Mouse (Mus musculus) midbrain, postnatal 0 days (tissue): ENCODE data around the gene Apex2. TPM values are rescaled to one million over a fixed set of nuclear protein-coding genes. Genes with fewer than 3 reads are reported as not detected.

Experiments used
- ATAC-seq: fragments of 200-750 bp; cut with Nextera tagmentation; 2 replicates; pipeline ENCODE4 v1.8.0; 2017; ENCODE audit warnings: moderate number of reproducible peaks, mild to moderate bottlenecking, moderate TSS enrichment, moderate library complexity; ENCODE audit not compliant: low FRiP score
- DNase-seq: peaks from one replicate; pipeline ENCODE4 v3.0.0-alpha.2; 2015; ENCODE audit warnings: low spot score
- H3K27ac ChIP-seq: fragments of 300-500 bp; sonication (generic); 2 replicates; pipeline ENCODE4 v1.5.1; 2014; ENCODE audit warnings: low read depth, mild to moderate bottlenecking, low read length, mixed read lengths
- H3K27me3 ChIP-seq: fragments of 300-500 bp; sonication (generic); 2 replicates; pipeline ENCODE4 v1.6.1; 2014; ENCODE audit warnings: low read length, control low read depth, mixed read lengths; ENCODE audit not compliant: insufficient read depth
- H3K36me3 ChIP-seq: fragments of 300-500 bp; sonication (generic); 2 replicates; pipeline ENCODE4 v1.6.1; 2014; ENCODE audit warnings: low read length, control low read depth, mixed read lengths; ENCODE audit not compliant: insufficient read depth
- H3K4me1 ChIP-seq: fragments of 300-500 bp; sonication (generic); 2 replicates; pipeline ENCODE4 v1.6.1; 2014; ENCODE audit warnings: mild to moderate bottlenecking, control low read depth, antibody characterized with exemption, low read length, mixed read lengths; ENCODE audit not compliant: insufficient read depth
- H3K4me2 ChIP-seq: fragments of 300-500 bp; sonication (generic); 2 replicates; pipeline ENCODE4 v1.6.1; 2014; ENCODE audit warnings: low read depth, mild to moderate bottlenecking, low read length, mixed read lengths; ENCODE audit not compliant: poor library complexity, severe bottlenecking
- H3K4me3 ChIP-seq: fragments of 300-500 bp; sonication (generic); 2 replicates; pipeline ENCODE4 v1.5.1; 2014; ENCODE audit warnings: low read depth, mild to moderate bottlenecking, low read length, moderate library complexity
- H3K9ac ChIP-seq: fragments of 300-500 bp; sonication (generic); replicated peaks from 2 replicates; pipeline ENCODE4 v1.6.1; 2014; ENCODE audit warnings: mild to moderate bottlenecking, low read length, moderate library complexity, mixed read lengths; ENCODE audit not compliant: poor library complexity, severe bottlenecking
- H3K9me3 ChIP-seq: fragments of 300-500 bp; sonication (generic); 2 replicates; pipeline ENCODE4 v1.6.1; 2016; ENCODE audit warnings: low read length, control low read depth
- CTCF ChIP-seq: IDR thresholded peaks from 2 replicates; pipeline ENCODE4 v1.5.1; 2016; ENCODE audit warnings: antibody characterized with exemption, mild to moderate bottlenecking
- WGBS: fragments of 180-500 bp; shearing (Covaris S2); extraction: QIAGEN DNeasy Blood & Tissue Kit; methylation state at CpG from one replicate; pipeline ENCODE4 v1.1.7; 2014; 5-methylcytosine and 5-hydroxymethylcytosine counted together
- microRNA-seq: library from miRNA; unstranded; fragments of <30 nt; microRNA quantifications from one replicate; pipeline ENCODE4, GENCODE M21; 2016; ENCODE audit warnings: borderline number of aligned reads
- polyA plus RNA-seq: library from polyadenylated mRNA; unstranded; fragments of >200 nt; fragmentation: Nextera tagmentation; extraction: Ambion mirVana; gene quantifications from 2 replicates; pipeline ENCODE4 v1.2.1, GENCODE M21; 2015
- total RNA-seq: library from RNA; depleted of rRNA; stranded (reverse); fragments of >200 nt; gene quantifications from 2 replicates; pipeline ENCODE4 v1.2.3, GENCODE M21; 2014; rRNA removed

Gene Apex2
- total and polyA plus RNA-seq, 2 experiments from 2014 or later = 12.1 to 14.3 TPM

DNA sequence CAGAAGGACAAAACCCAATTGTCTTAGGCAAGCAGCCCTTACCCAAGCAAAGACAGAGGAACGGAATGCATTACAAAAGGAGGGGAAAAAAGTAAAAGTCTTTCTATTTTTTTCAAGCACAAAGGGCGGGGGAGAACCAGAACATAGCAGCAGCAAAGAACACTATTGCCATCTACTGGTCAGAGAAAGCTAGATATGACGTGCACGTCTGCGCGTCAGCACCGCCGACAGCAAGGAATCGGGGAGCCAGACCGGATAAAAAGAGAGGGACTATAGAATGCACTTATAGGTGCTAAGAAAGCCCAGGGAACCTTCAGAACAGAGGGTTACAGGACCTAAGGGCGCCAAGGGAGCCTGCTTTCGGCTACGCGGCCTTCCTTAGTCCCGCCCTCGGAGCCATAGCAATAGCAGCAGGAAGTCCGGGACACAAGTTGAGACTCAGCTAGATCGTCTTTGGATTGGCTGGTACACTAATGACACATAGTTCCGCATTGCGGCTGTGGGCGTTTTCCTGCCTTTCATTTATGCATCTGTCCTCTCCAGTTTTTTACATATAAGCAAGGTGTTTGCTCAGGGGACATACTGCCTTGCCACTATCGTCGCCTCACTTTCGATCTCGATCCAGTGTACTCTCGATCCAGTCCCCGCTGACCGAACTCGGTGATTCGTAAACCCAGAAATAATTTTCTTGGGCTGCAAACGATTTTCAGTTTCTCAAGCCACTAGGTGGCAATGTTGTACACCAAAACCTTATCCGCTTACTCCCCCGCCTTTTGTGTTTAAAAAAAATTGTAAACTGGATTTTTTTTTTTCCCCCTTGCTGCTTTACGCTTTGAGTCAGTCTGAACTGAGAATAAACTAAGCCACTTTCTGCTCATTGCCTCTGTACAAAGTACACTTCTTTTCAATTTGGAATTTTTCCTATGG is 111.6 kb downstream of the Apex2 start:
- H3K36me3 ChIP-seq = no peaks in the 10 kb centered on the region
- peak overlapping the region; percentile 41 for H3K4me3 ChIP-seq
- peak overlapping the region; percentile 54 for H3K9ac ChIP-seq
- ATAC-seq (peak; percentile 97), DNase-seq (peak; percentile 95)
- 2% methylated on average over 34 of the region's 34 CpGs for WGBS
- TF ChIP-seq CTCF = peak; percentile 94
- H3K4me1 ChIP-seq = no peaks in the 10 kb centered on the region
- no peaks in the 10 kb centered on the region for H3K27me3 ChIP-seq
- H3K9me3 ChIP-seq = no peaks in the 10 kb centered on the region
- H3K27ac ChIP-seq = peak overlapping the region; percentile 92
- no peak overlapping the region for H3K4me2 ChIP-seq

DNA sequence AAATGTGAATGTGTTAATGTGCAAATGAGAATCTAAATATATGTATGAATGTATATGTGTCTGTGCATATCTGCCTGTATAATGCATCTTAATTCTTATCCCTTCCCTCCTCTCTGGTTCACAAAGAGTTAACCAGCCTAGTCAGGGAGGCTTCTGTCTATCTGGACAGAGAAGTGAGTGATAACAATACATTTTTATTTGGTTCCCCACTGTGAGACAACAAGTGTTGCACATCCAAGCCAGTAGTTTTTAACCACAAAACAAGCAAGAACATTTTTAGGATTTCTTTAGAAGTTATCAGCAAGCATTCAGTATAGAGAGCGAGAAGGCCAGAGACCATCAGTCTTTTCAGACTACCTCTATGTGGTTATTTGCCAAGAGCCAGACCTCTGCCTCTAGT is 118.3 kb downstream of the Apex2 start:
- Histone ChIP-seq H3K9ac (no peak overlapping the region), H3K27ac (no peak overlapping the region), H3K27me3 (no peaks in the 10 kb centered on the region), H3K4me2 (no peak overlapping the region), H3K4me1 (no peaks in the 10 kb centered on the region), H3K9me3 (no peaks in the 10 kb centered on the region), H3K4me3 (no peak overlapping the region), H3K36me3 (no peaks in the 10 kb centered on the region)
- TF ChIP-seq CTCF = no peak
- 90% methylated on average over 1 of the region's 1 CpGs for WGBS
- ATAC-seq (no peak), DNase-seq (no peak)

Small RNA genes within 50 kb of the gene (microRNA-seq; reads per million reads assigned to microRNA genes)
- not detected for gene Mir3620

Other genes with a start within 250 kb of the Apex2 start
- 53.8 and 67.6 TPM in 2 replicates for gene Tmem29, start 130.7 kb downstream of the Apex2 start, total RNA-seq
- gene Tmem29, start 130.7 kb downstream of the Apex2 start, polyA plus RNA-seq = 85.0 and 97.7 TPM in 2 replicates
- 8.1 and 23.0 TPM in 2 replicates for gene Alas2, start 42.5 kb downstream of the Apex2 start, total RNA-seq
- 7.3 and 7.8 TPM in 2 replicates for gene Alas2, start 42.5 kb downstream of the Apex2 start, polyA plus RNA-seq
- 2.2 and 4.9 TPM in 2 replicates for gene Pfkfb1, start 1.6 kb downstream of the Apex2 start, total RNA-seq
- 3.2 and 4.3 TPM in 2 replicates for gene Pfkfb1, start 1.6 kb downstream of the Apex2 start, polyA plus RNA-seq
- gene Tro, start 67.7 kb upstream of the Apex2 start, total RNA-seq = 155 and 185 TPM in 2 replicates
- gene Tro, start 67.7 kb upstream of the Apex2 start, polyA plus RNA-seq = 90.4 and 98.7 TPM in 2 replicates
- 357 and 385 TPM in 2 replicates for gene Maged2, start 224.5 kb upstream of the Apex2 start, total RNA-seq
- 565 and 594 TPM in 2 replicates for gene Maged2, start 224.5 kb upstream of the Apex2 start, polyA plus RNA-seq